20 mouse cellular contexts compared by ENCODE assay signal in genomic region chr10:53915719-53916118, GRCm38 (mm10).
DNase-seq lines count a peak whose midpoint lies in the region; ATAC-seq and TF ChIP-seq lines count a peak whose summit lies in the region.
"Had no signal": no experiment of that assay in that cellular context is flagged by ENCODE, and none has a peak within 500 bp of the region (broad histone marks: within the 10 kb centered on the region; RNA-seq: fewer than 3 reads in every experiment).

No protein-coding gene starts in this region.

- no peak overlapping the region for H3K4me2 ChIP-seq in hindbrain, embryonic 14.5 days (replicated peaks)
- H3K4me2 ChIP-seq in kidney, embryonic 16.5 days (replicated peaks; ENCODE audit: low read depth, low read length) = peak overlapping the region; percentile 30; the same call in 1 of the 2 replicates
- H3K4me2 ChIP-seq in midbrain, embryonic 12.5 days (replicated peaks) = no peak overlapping the region
- no peak overlapping the region for H3K4me2 ChIP-seq in midbrain, embryonic 11.5 days
- H3K4me2 ChIP-seq in midbrain, embryonic 14.5 days (ENCODE audit: low read length) = 0 out of 2 replicates have a peak overlapping the region, but pooled peaks have one; percentile 19
- H3K4me2 ChIP-seq: forebrain, embryonic 13.5 days; heart, embryonic 12.5 days had no signal

- WGBS in hindbrain, embryonic 14.5 days = 60% methylated on average over 6 of the region's 6 CpGs
- WGBS in hindbrain, embryonic 10.5 days = 84% methylated on average over 6 of the region's 6 CpGs
- WGBS in kidney, embryonic 16.5 days = 56% methylated on average over 6 of the region's 6 CpGs
- WGBS in midbrain, embryonic 12.5 days = 75% methylated on average over 6 of the region's 6 CpGs
- WGBS in midbrain, embryonic 11.5 days = 79% methylated on average over 6 of the region's 6 CpGs
- WGBS in midbrain, embryonic 14.5 days = 61% methylated on average over 6 of the region's 6 CpGs
- WGBS in thymus, adult 2 months = 94% methylated on average over 6 of the region's 6 CpGs

- TF ChIP-seq POLR2A in thymus, adult 2 months (IDR thresholded peaks at IDR 0.05; ENCODE audit: control insufficient read depth, extremely low read depth, insufficient read depth, low read length, poor library complexity) = no peak

- H3K36me3 ChIP-seq in hindbrain, embryonic 14.5 days (replicated peaks; ENCODE audit: control insufficient read depth, insufficient read depth) = no peaks in the 10 kb centered on the region
- no peaks in the 10 kb centered on the region for H3K36me3 ChIP-seq in hindbrain, embryonic 10.5 days
- H3K36me3 ChIP-seq in kidney, embryonic 16.5 days (ENCODE audit: insufficient read depth, low read length) = 0 out of 2 replicates have a peak, but pooled peaks cover 2% of the 10 kb centered on the region
- no peaks in the 10 kb centered on the region for H3K36me3 ChIP-seq in midbrain, embryonic 12.5 days
- H3K36me3 ChIP-seq in midbrain, embryonic 11.5 days (ENCODE audit: control insufficient read depth, insufficient read depth, low read length) = no peaks in the 10 kb centered on the region
- no peaks in the 10 kb centered on the region for H3K36me3 ChIP-seq in midbrain, embryonic 14.5 days (ENCODE audit: control insufficient read depth, insufficient read depth, low read length)
- peaks cover 37% of the 10 kb centered on the region for H3K36me3 ChIP-seq in thymus, adult 2 months (ENCODE audit: control insufficient read depth, insufficient read depth, low read length)
- H3K36me3 ChIP-seq: embryonic facial prominence, embryonic 10.5 days; G1E had no signal

- no peak for TF ChIP-seq CTCF in thymus, adult 2 months (IDR thresholded peaks at IDR 0.05; ENCODE audit: borderline replicate concordance, control insufficient read depth, extremely low read depth, insufficient read depth, low read length, poor library complexity)

- no peaks in the 10 kb centered on the region for H3K27me3 ChIP-seq in hindbrain, embryonic 14.5 days (ENCODE audit: control insufficient read depth, insufficient read depth, low read length)
- no peaks in the 10 kb centered on the region for H3K27me3 ChIP-seq in hindbrain, embryonic 10.5 days (ENCODE audit: insufficient read depth, poor library complexity, severe bottlenecking)
- H3K27me3 ChIP-seq in kidney, embryonic 16.5 days (ENCODE audit: insufficient read depth, low read length) = no peaks in the 10 kb centered on the region
- no peaks in the 10 kb centered on the region for H3K27me3 ChIP-seq in midbrain, embryonic 12.5 days
- no peaks in the 10 kb centered on the region for H3K27me3 ChIP-seq in midbrain, embryonic 11.5 days (ENCODE audit: control insufficient read depth, insufficient read depth, low read length)
- no peaks in the 10 kb centered on the region for H3K27me3 ChIP-seq in midbrain, embryonic 14.5 days (ENCODE audit: control insufficient read depth, insufficient read depth, low read length)
- H3K27me3 ChIP-seq in thymus, adult 2 months (ENCODE audit: control insufficient read depth, insufficient read depth, low read length) = no peaks in the 10 kb centered on the region
- H3K27me3 ChIP-seq: forebrain, embryonic 13.5 days; heart, embryonic 12.5 days had no signal

- H3K9ac ChIP-seq in hindbrain, embryonic 14.5 days = no peak overlapping the region
- H3K9ac ChIP-seq in kidney, embryonic 16.5 days (replicated peaks; ENCODE audit: low read length) = no peak overlapping the region
- no peak overlapping the region for H3K9ac ChIP-seq in midbrain, embryonic 12.5 days (replicated peaks)
- no peak overlapping the region for H3K9ac ChIP-seq in midbrain, embryonic 11.5 days (ENCODE audit: low read length)
- H3K9ac ChIP-seq in midbrain, embryonic 14.5 days (replicated peaks; ENCODE audit: low read length) = no peak overlapping the region
- H3K9ac ChIP-seq: forebrain, embryonic 13.5 days; forebrain, postnatal 0 days; heart, embryonic 12.5 days had no signal

- no peaks in the 10 kb centered on the region for H3K4me1 ChIP-seq in hindbrain, embryonic 14.5 days (replicated peaks; ENCODE audit: control insufficient read depth, insufficient read depth, low read length)
- H3K4me1 ChIP-seq in hindbrain, embryonic 10.5 days (replicated peaks) = no peaks in the 10 kb centered on the region
- H3K4me1 ChIP-seq in kidney, embryonic 16.5 days (ENCODE audit: insufficient read depth, low read length) = peaks cover 7% of the 10 kb centered on the region; the same call in 1 of the 2 replicates
- no peaks in the 10 kb centered on the region for H3K4me1 ChIP-seq in midbrain, embryonic 12.5 days
- no peaks in the 10 kb centered on the region for H3K4me1 ChIP-seq in midbrain, embryonic 11.5 days (ENCODE audit: control insufficient read depth, insufficient read depth, low read length)
- H3K4me1 ChIP-seq in midbrain, embryonic 14.5 days (ENCODE audit: control insufficient read depth, insufficient read depth, low read length) = no peaks in the 10 kb centered on the region
- H3K4me1 ChIP-seq in thymus, adult 2 months (replicated peaks; ENCODE audit: control insufficient read depth, insufficient read depth, low read length) = no peaks in the 10 kb centered on the region
- H3K4me1 ChIP-seq: forebrain, embryonic 13.5 days; heart, embryonic 12.5 days had no signal

- peak; percentile 26 for DNase-seq in hindbrain, embryonic 14.5 days (ENCODE audit: low spot score)
- no peak for DNase-seq in hindbrain, embryonic 10.5 days (ENCODE audit: low spot score)
- no peak for DNase-seq in kidney, adult 11 months
- DNase-seq in midbrain, embryonic 11.5 days (ENCODE audit: low spot score, missing footprints) = no peak
- DNase-seq in midbrain, embryonic 14.5 days = no peak
- DNase-seq in thymus, adult 2 months = no peak
- DNase-seq: adrenal gland, adult 8-10 months; adrenal gland, postnatal 36 days; B cell, adult 2 months; cerebellum, adult 2 months; cerebellum, postnatal 10 days; forebrain, postnatal 0 days; gastrocnemius, postnatal 14 days had no signal

- H3K27ac ChIP-seq in hindbrain, embryonic 14.5 days = no peak overlapping the region
- H3K27ac ChIP-seq in hindbrain, embryonic 10.5 days = no peak overlapping the region
- H3K27ac ChIP-seq in kidney, embryonic 16.5 days (ENCODE audit: low read length) = no peak overlapping the region
- no peak overlapping the region for H3K27ac ChIP-seq in midbrain, embryonic 12.5 days (replicated peaks)
- no peak overlapping the region for H3K27ac ChIP-seq in midbrain, embryonic 11.5 days (ENCODE audit: low read depth, low read length)
- 0 out of 2 replicates have a peak overlapping the region, but pooled peaks have one; percentile 41 for H3K27ac ChIP-seq in midbrain, embryonic 14.5 days (replicated peaks; ENCODE audit: low read depth, low read length)
- H3K27ac ChIP-seq in thymus, adult 2 months (ENCODE audit: control insufficient read depth, insufficient read depth, low read length) = no peak overlapping the region
- H3K27ac ChIP-seq: embryonic facial prominence, embryonic 10.5 days; forebrain, embryonic 13.5 days had no signal

- no peak for ATAC-seq in hindbrain, embryonic 14.5 days (ENCODE audit: low FRiP score)
- 0 out of 2 replicates have a peak, but pooled peaks have one; percentile 54 for ATAC-seq in kidney, embryonic 16.5 days (ENCODE audit: low FRiP score, low TSS enrichment)
- peak; percentile 48 for ATAC-seq in midbrain, embryonic 12.5 days (ENCODE audit: low FRiP score, low read depth)
- ATAC-seq in midbrain, embryonic 11.5 days (ENCODE audit: low FRiP score) = no peak
- no peak for ATAC-seq in midbrain, embryonic 14.5 days (ENCODE audit: low FRiP score, low TSS enrichment)
- ATAC-seq: CD4-positive, CD25-positive, alpha-beta regulatory T cell, adult 4 months; forebrain, embryonic 13.5 days; forebrain, postnatal 0 days had no signal

- H3K9me3 ChIP-seq in hindbrain, embryonic 14.5 days (ENCODE audit: control insufficient read depth, low read length) = no peaks in the 10 kb centered on the region
- no peaks in the 10 kb centered on the region for H3K9me3 ChIP-seq in hindbrain, embryonic 10.5 days
- no peaks in the 10 kb centered on the region for H3K9me3 ChIP-seq in kidney, embryonic 16.5 days (ENCODE audit: low read length)
- no peaks in the 10 kb centered on the region for H3K9me3 ChIP-seq in midbrain, embryonic 12.5 days
- H3K9me3 ChIP-seq in midbrain, embryonic 11.5 days (ENCODE audit: control insufficient read depth, low read length) = no peaks in the 10 kb centered on the region
- H3K9me3 ChIP-seq in midbrain, embryonic 14.5 days (ENCODE audit: control insufficient read depth, low read length) = no peaks in the 10 kb centered on the region
- H3K9me3 ChIP-seq: embryonic facial prominence, embryonic 10.5 days; forebrain, embryonic 13.5 days; heart, embryonic 12.5 days had no signal

- H3K4me3 ChIP-seq in hindbrain, embryonic 14.5 days (replicated peaks; ENCODE audit: low read length) = no peak overlapping the region
- H3K4me3 ChIP-seq in hindbrain, embryonic 10.5 days = no peak overlapping the region
- no peak overlapping the region for H3K4me3 ChIP-seq in kidney, embryonic 16.5 days (ENCODE audit: low read length)
- no peak overlapping the region for H3K4me3 ChIP-seq in midbrain, embryonic 12.5 days
- H3K4me3 ChIP-seq in midbrain, embryonic 11.5 days (ENCODE audit: low read depth, low read length) = no peak overlapping the region
- H3K4me3 ChIP-seq in midbrain, embryonic 14.5 days (replicated peaks; ENCODE audit: low read depth, low read length) = no peak overlapping the region
- H3K4me3 ChIP-seq in thymus, adult 2 months (ENCODE audit: control insufficient read depth, insufficient read depth, low read length) = no peak overlapping the region
- H3K4me3 ChIP-seq: embryonic facial prominence, embryonic 10.5 days; forebrain, embryonic 13.5 days; heart, embryonic 12.5 days had no signal

Comparison
In these comparisons a context has a peak if more than half of its experiments do, and no peak if none do; other contexts are left out.
1. ATAC-seq: peak in kidney, embryonic 16.5 days (single experiment) and midbrain, embryonic 12.5 days (single experiment); none in hindbrain, embryonic 14.5 days (single experiment), midbrain, embryonic 11.5 days (single experiment) and midbrain, embryonic 14.5 days (single experiment).
2. H3K4me2 ChIP-seq: peak in kidney, embryonic 16.5 days (single experiment) and midbrain, embryonic 14.5 days (single experiment); none in hindbrain, embryonic 14.5 days (single experiment), midbrain, embryonic 12.5 days (single experiment) and midbrain, embryonic 11.5 days (single experiment).